Mouse (Mus musculus) hindbrain, embryonic 10.5 days (tissue): Measurements from ENCODE around the gene Ushbp1. TPM values are rescaled to one million over a fixed set of nuclear protein-coding genes. Genes with fewer than 3 reads are reported as not detected.

Experiments
- DNase-seq: peaks from one replicate; pipeline ENCODE4 v3.0.0-alpha.2; 2017; ENCODE audit warnings: low spot score
- H3K27ac ChIP-seq: fragments of 300-500 bp; sonication (generic); 2 replicates; pipeline ENCODE4 v1.5.1; 2016; ENCODE audit warnings: mild to moderate bottlenecking, moderate library complexity
- H3K27me3 ChIP-seq: fragments of 300-500 bp; sonication (generic); 2 replicates; pipeline ENCODE4 v1.6.1; 2016; ENCODE audit warnings: mild to moderate bottlenecking; ENCODE audit not compliant: poor library complexity, insufficient read depth, severe bottlenecking
- H3K36me3 ChIP-seq: fragments of 300-500 bp; sonication (generic); 2 replicates; pipeline ENCODE4 v1.6.1; 2016; ENCODE audit warnings: mild to moderate bottlenecking, moderate library complexity
- H3K4me1 ChIP-seq: fragments of 300-500 bp; sonication (generic); replicated peaks from 2 replicates; pipeline ENCODE4 v1.6.1; 2016; ENCODE audit warnings: mild to moderate bottlenecking
- H3K4me3 ChIP-seq: fragments of 300-500 bp; sonication (generic); 2 replicates; pipeline ENCODE4 v1.5.1; 2016; ENCODE audit warnings: mild to moderate bottlenecking, moderate library complexity
- H3K9me3 ChIP-seq: fragments of 300-500 bp; sonication (generic); 2 replicates; pipeline ENCODE4 v1.6.1; 2016; ENCODE audit warnings: mild to moderate bottlenecking, moderate library complexity
- WGBS: fragments of 180-500 bp; shearing (Covaris S2); methylation state at CpG from one replicate; pipeline ENCODE4 v1.1.7; 2016; 5-methylcytosine and 5-hydroxymethylcytosine counted together
- polyA plus RNA-seq: library from polyadenylated mRNA; unstranded; fragments of >200 nt; fragmentation: Nextera tagmentation; extraction: Ambion mirVana; gene quantifications from 2 replicates; pipeline ENCODE4 v1.2.1, GENCODE M21; 2016

Ushbp1 gene
- polyA plus RNA-seq, 1 experiment from 2014 or later: 5.8 TPM

DNA sequence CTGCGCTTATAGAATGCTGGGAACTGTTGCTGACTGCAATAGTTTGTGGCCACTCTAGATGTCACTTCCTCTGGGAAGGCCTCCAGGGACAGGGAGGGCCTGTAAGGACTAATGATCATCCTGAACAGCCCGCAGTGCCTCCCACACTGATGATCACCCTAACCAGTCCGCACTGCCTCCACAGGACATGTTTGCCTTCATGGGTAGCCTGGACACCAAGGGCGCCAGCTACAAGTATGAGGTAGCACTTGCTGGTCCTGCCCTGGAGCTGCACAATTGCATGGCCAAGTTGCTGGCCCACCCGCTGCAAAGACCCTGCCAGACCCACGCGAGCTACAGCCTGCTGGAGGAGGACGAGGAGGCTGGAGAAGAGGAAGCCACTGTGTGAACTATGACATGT, 8.4 kb upstream of the Ushbp1 start:
- Histone ChIP-seq H3K9me3 (no peaks in the 10 kb centered on the region), H3K4me3 (no peak overlapping the region), H3K36me3 (peaks cover 60% of the 10 kb centered on the region), H3K4me1 (peaks cover 37% of the 10 kb centered on the region), H3K27ac (no peak overlapping the region), H3K27me3 (no peaks in the 10 kb centered on the region)
- DNase-seq: no peak
- WGBS: 92% methylated on average over 8 of the region's 8 CpGs

GRCm38 (mm10) chr8:71403107-71403885, 7.7 kb upstream of the Ushbp1 start:
- no peaks in the 10 kb centered on the region for H3K27me3 ChIP-seq
- peaks cover 37% of the 10 kb centered on the region for H3K4me1 ChIP-seq
- H3K9me3 ChIP-seq: no peaks in the 10 kb centered on the region
- WGBS: 85% methylated on average over 6 of the region's 6 CpGs
- no peak overlapping the region for H3K27ac ChIP-seq
- peaks cover 60% of the 10 kb centered on the region for H3K36me3 ChIP-seq
- H3K4me3 ChIP-seq: no peak overlapping the region
- no peak for DNase-seq

GRCm38 (mm10) chr8:71402446-71402964, 6.9 kb upstream of the Ushbp1 start:
- whole genome bisulfite sequencing: 88% methylated on average over 9 of the region's 9 CpGs
- no peak for DNase-seq
- H3K36me3 ChIP-seq: peaks cover 55% of the 10 kb centered on the region

DNA sequence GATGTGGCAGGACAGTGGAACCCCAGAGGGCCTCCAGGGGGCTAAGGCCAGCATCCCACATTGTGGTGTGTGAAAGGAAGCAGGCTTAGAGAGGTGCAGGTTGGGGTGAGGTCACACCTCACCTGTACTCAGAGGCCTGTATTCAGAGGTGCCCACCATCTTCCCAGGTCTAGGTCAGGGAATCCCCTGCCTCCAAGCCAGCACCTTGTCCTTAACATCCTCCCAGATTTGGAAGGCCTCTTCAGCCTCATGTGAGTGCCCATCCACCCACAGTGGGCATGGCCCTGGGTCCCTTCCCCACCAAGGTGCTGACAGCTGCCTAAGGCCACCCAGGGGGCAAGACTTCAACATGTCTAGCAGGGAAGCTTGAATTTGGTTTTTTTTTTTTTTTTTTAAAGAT, 5.9 kb upstream of the Ushbp1 start:
- H3K27ac ChIP-seq: no peak overlapping the region
- peaks cover 49% of the 10 kb centered on the region for H3K36me3 ChIP-seq
- H3K27me3 ChIP-seq: no peaks in the 10 kb centered on the region
- H3K4me3 ChIP-seq: no peak overlapping the region
- H3K9me3 ChIP-seq: no peaks in the 10 kb centered on the region
- DNase-seq: no peak
- H3K4me1 ChIP-seq: peaks cover 34% of the 10 kb centered on the region

More at GRCm38 (mm10) chr8:71402446-71402964, 6.9 kb upstream of the Ushbp1 start:
- Histone ChIP-seq H3K9me3 (no peaks in the 10 kb centered on the region), H3K27me3 (no peaks in the 10 kb centered on the region), H3K27ac (no peak overlapping the region), H3K4me3 (no peak overlapping the region), H3K4me1 (peaks cover 38% of the 10 kb centered on the region)

DNA sequence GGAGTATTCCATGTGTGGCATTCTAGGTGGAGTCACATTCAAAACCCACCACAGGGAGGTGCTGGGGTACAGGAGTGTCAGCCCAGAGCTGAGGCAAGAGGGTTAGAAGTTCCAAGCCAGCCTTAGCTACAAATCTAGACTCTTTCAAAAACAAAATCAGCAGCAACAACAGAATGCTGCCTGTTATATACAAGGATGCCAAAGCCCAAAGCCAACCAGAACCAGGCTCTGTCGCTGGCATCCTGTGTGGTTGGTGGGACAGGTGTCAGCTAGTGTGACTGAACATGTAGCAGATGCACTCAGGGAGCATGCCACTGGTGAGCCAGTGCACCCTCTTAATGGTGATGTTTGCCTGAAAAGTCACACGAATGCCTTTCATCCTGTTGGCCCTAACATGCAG, 5.2 kb upstream of the Ushbp1 start:
- Histone ChIP-seq H3K9me3 (no peaks in the 10 kb centered on the region), H3K4me3 (no peak overlapping the region), H3K27ac (no peak overlapping the region), H3K36me3 (peaks cover 49% of the 10 kb centered on the region), H3K4me1 (peaks cover 33% of the 10 kb centered on the region), H3K27me3 (no peaks in the 10 kb centered on the region)
- 91% methylated on average over 2 of the region's 2 CpGs for WGBS
- DNase-seq: no peak

DNA sequence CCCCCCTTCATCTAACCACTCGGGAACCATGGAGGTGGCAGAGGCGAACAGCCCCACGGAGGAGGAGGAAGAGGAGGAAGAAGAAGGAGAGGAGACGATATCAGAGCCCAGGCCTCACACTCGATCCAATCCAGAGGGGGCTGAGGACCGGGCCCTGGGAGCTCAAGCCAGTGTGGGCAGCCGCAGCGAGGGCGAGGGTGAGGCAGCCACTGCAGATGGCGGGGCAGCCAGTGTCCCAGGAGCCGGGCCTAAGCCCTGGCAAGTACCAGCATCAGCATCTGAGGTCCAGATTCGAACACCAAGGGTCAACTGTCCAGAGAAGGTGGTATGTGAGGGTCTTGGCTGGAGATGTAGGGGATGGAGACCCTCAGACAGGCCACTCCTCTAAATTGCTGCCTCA, 2.1 kb upstream of the Ushbp1 start:
- H3K27ac ChIP-seq: no peak overlapping the region; the same call in 1 of the 2 replicates
- H3K4me3 ChIP-seq: peak overlapping the region; percentile 91
- 86% methylated on average over 12 of the region's 12 CpGs for WGBS
- H3K9me3 ChIP-seq: 0 out of 2 replicates have a peak, but pooled peaks cover 2% of the 10 kb centered on the region
- H3K27me3 ChIP-seq: no peaks in the 10 kb centered on the region
- DNase-seq: no peak
- peaks cover 35% of the 10 kb centered on the region for H3K36me3 ChIP-seq
- H3K4me1 ChIP-seq: peaks cover 39% of the 10 kb centered on the region

DNA sequence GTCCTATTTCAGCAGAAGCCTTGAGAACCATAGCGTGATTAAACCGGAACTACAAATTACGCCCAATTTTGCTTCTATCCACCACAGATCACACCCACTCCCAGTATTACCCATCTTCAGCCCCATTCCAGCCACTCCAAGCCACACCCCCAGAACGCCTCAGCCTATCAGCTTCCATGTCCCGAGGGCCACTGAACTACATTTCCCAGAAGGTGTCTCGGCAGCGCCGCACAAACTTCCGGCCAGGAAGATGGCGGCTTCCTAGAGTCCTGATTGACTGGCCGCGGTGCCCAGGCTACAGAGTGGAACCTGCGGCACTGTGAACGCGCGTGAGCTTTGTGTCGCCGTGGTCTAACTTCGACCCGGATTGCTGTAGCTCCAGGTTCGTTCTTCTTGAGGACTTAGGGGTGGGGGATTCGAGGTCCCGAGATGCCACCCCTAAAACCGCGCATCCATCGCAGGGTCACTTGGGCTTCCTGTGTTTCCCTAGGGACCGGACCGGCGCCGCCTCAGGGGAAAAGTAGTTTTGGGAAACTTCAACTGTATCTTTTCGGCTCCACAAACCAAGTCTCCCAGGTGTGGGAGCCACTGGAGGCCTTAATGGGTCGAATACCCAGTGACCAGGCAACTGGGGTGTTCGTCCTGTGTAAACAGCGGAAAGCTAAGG, 1.2 kb upstream of the Ushbp1 start, which contains the start of gene Babam1:
Babam1 (plus strand) TSS at position 223 of the 667 bp plus-strand sequence.
- 1% methylated on average over 34 of the region's 34 CpGs for WGBS
- H3K27ac ChIP-seq: peak within 1 kb of the TSS; percentile 91

DNA sequence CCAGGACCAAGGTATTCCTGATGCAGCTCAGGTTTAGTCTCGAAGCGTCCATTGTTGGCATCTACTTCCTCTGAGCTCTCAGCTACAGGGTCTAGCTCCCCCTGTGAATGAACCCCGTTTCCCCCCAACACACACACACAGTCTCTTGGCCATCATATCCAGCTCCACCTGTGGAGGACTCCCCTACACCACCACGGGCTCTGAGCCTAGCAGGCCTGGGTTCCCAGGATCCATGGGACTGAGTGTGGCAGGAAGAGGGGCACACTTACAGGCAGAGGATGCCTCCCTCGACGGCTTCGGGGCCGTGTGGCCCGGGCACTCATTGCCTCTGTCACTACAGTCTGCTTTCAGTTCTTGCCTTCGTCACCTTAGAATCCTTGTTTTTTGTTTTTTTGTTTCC, 531 bp downstream of the Ushbp1 start:
- Histone ChIP-seq H3K4me1 (peaks cover 45% of the 10 kb centered on the region), H3K9me3 (0 out of 2 replicates have a peak, but pooled peaks cover 2% of the 10 kb centered on the region), H3K36me3 (peaks cover 20% of the 10 kb centered on the region), H3K27ac (peak overlapping the region; percentile 42), H3K27me3 (no peaks in the 10 kb centered on the region), H3K4me3 (no peak overlapping the region)
- no peak for DNase-seq
- WGBS: 86% methylated on average over 10 of the region's 10 CpGs

More for the DNA sequence above, 1.2 kb upstream of the Ushbp1 start, which contains the start of gene Babam1:
- H3K4me3 ChIP-seq: peak within 1 kb of the TSS; percentile 91
- DNase-seq: peak; percentile 93
- peaks cover 45% of the 10 kb centered on the region for H3K4me1 ChIP-seq
- 0 out of 2 replicates have a peak, but pooled peaks cover 2% of the 10 kb centered on the region for H3K9me3 ChIP-seq
- H3K36me3 ChIP-seq: peaks cover 32% of the 10 kb centered on the region
- no peaks in the 10 kb centered on the region for H3K27me3 ChIP-seq

GRCm38 (mm10) chr8:71394481-71394880, 1.1 kb downstream of the Ushbp1 start:
- Histone ChIP-seq H3K9me3 (0 out of 2 replicates have a peak, but pooled peaks cover 2% of the 10 kb centered on the region), H3K4me1 (peaks cover 45% of the 10 kb centered on the region), H3K36me3 (peaks cover 14% of the 10 kb centered on the region), H3K27me3 (no peaks in the 10 kb centered on the region), H3K4me3 (peak overlapping the region; percentile 16; the same call in 1 of the 2 replicates), H3K27ac (peak overlapping the region; percentile 42)
- no peak for DNase-seq
- WGBS: 75% methylated on average over 7 of the region's 7 CpGs

- peak; percentile 59 for DNase-seq
- Histone ChIP-seq H3K27me3 (no peaks in the 10 kb centered on the region), H3K4me3 (peak overlapping the region; percentile 27), H3K9me3 (0 out of 2 replicates have a peak, but pooled peaks cover 2% of the 10 kb centered on the region), H3K27ac (peak overlapping the region; percentile 53; the same call in 1 of the 2 replicates), H3K4me1 (peaks cover 44% of the 10 kb centered on the region), H3K36me3 (no peaks in the 10 kb centered on the region)
- WGBS: 10% methylated on average over 3 of the region's 3 CpGs
Observed at GRCm38 (mm10) chr8:71392871-71393270, 2.7 kb downstream of the Ushbp1 start.

- H3K27me3 ChIP-seq: no peaks in the 10 kb centered on the region
- WGBS: 80% methylated on average over 5 of the region's 5 CpGs
- H3K9me3 ChIP-seq: 0 out of 2 replicates have a peak, but pooled peaks cover 2% of the 10 kb centered on the region
- DNase-seq: no peak
- H3K4me3 ChIP-seq: no peak overlapping the region
- no peaks in the 10 kb centered on the region for H3K36me3 ChIP-seq
- H3K4me1 ChIP-seq: peaks cover 39% of the 10 kb centered on the region
- H3K27ac ChIP-seq: 0 out of 2 replicates have a peak overlapping the region, but pooled peaks have one; percentile 30
Observed at GRCm38 (mm10) chr8:71392391-71392790, 3.2 kb downstream of the Ushbp1 start.

- WGBS: 91% methylated on average over 2 of the region's 2 CpGs
- H3K4me1 ChIP-seq: peaks cover 35% of the 10 kb centered on the region
- H3K9me3 ChIP-seq: 0 out of 2 replicates have a peak, but pooled peaks cover 2% of the 10 kb centered on the region
- H3K27ac ChIP-seq: no peak overlapping the region
- H3K4me3 ChIP-seq: no peak overlapping the region
- DNase-seq: no peak
- no peaks in the 10 kb centered on the region for H3K36me3 ChIP-seq
- no peaks in the 10 kb centered on the region for H3K27me3 ChIP-seq
Observed at GRCm38 (mm10) chr8:71391696-71392095, 3.9 kb downstream of the Ushbp1 start.
